Mouse (Mus musculus): ENCODE results near the gene Dusp13. TPM values are rescaled to one million over a fixed set of nuclear protein-coding genes. Genes with fewer than 3 reads are reported as not detected.

The Dusp13 gene
- polyA plus RNA-seq (2012; rRNA removed) (1.5 TPM in 2 replicates), polyA plus RNA-seq (2014; fragmentation: Nextera tagmentation; extraction: Ambion mirVana) (0.55 TPM in 1 of 2 replicates, not detected in the other)

DNA sequence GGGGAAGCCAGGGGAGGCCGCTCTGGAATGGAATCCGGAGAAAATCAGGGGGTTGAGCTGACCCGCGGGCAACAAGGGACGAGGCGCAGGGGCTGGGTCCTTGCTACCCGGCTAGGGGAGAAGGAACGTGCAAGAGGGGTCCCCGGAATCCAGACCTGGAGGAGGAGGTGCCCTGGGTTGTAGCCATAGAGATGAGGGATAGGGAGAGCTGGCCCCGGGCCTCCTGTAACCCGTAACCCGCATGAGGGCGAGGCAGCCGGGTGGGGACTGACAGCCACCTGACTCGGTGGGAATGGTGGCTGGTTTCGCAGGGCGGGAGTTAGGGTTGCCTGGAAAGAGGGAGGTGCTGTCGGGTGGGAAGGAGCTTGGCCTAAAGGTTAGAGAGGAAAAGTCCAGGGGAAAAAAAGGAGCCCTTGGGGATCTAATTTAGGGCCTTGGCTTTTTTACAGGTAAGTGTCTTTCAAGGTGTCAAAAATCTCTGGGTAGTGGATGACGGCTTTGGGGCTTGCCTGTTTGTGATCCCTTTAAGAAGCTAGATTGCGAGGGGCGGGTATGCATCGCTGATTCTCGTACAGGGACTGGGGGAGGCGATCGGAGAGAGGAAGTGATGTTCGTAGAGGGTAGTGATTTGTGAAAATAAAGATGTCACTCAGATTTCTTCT lies at the start of gene Dusp13:
Dusp13 (minus strand) TSS at position 301 of the 662 bp plus-strand sequence.
- peak within 1 kb of the TSS; percentile 82 for H3K9ac ChIP-seq (ENCODE audit: low read depth, low read length, severe bottlenecking)
- peak; percentile 14 for DNase-seq (ENCODE audit: low spot score)
- peak within 1 kb of the TSS; percentile 55 for H3K4me2 ChIP-seq (replicated peaks; ENCODE audit: low read depth, low read length, severe bottlenecking)
- ATAC-seq (ENCODE audit: low FRiP score, low read depth), result peak; percentile 47
- peak within 1 kb of the TSS; percentile 97 for H3K4me3 ChIP-seq (replicated peaks; ENCODE audit: low read length)
- 1% methylated on average over 26 of the region's 26 CpGs for WGBS
- no peaks in the 10 kb centered on the region for H3K36me3 ChIP-seq (ENCODE audit: control insufficient read depth, insufficient read depth, low read length)
- no peak for TF ChIP-seq POLR2A (IDR thresholded peaks at IDR 0.05; ENCODE audit: borderline replicate concordance, extremely low read depth, insufficient read depth, insufficient read length)
- no peaks in the 10 kb centered on the region for H3K9me3 ChIP-seq (ENCODE audit: control insufficient read depth, low read length)
- peaks cover 12% of the 10 kb centered on the region for H3K4me1 ChIP-seq (ENCODE audit: control insufficient read depth, insufficient read depth, low read length)
- peak within 1 kb of the TSS; percentile 73 for H3K27ac ChIP-seq (replicated peaks; ENCODE audit: low read depth, low read length)
- H3K27me3 ChIP-seq (ENCODE audit: control insufficient read depth, insufficient read depth, low read length), result no peaks in the 10 kb centered on the region

DNA sequence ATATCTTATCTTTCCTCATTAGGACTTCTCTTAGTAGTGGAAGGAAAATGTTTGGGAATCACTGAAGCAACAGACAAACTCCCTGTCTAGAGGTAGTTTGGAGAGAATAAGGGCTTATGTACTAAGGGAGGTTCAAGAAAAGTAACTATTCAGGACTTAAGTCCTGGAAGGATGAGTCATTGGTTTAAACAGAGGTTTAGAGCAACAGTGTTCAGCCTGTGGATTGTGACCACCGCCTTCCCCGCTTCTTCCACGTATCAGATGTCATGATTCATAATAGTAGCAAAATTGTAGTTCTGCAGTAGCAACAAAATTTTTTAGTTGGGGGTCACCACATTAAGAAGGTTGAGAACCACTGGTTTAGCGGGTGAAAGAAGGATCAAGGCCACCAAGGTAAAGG lies 49.7 kb upstream of the Dusp13 start:
- Histone ChIP-seq H3K4me3 (replicated peaks; ENCODE audit: low read length) (no peak overlapping the region), H3K4me1 (ENCODE audit: control insufficient read depth, insufficient read depth, low read length) (no peaks in the 10 kb centered on the region), H3K27me3 (ENCODE audit: control insufficient read depth, insufficient read depth, low read length) (no peaks in the 10 kb centered on the region), H3K36me3 (ENCODE audit: control insufficient read depth, insufficient read depth, low read length) (peaks cover 10% of the 10 kb centered on the region; the same call in 1 of the 2 replicates), H3K27ac (replicated peaks; ENCODE audit: low read depth, low read length) (no peak overlapping the region), H3K9ac (ENCODE audit: low read depth, low read length, severe bottlenecking) (no peak overlapping the region), H3K9me3 (ENCODE audit: control insufficient read depth, low read length) (no peaks in the 10 kb centered on the region), H3K4me2 (replicated peaks; ENCODE audit: low read depth, low read length, severe bottlenecking) (no peak overlapping the region)
- ATAC-seq (ENCODE audit: low FRiP score, low read depth) (no peak), DNase-seq (ENCODE audit: low spot score) (no peak)
- 96% methylated on average over 4 of the region's 4 CpGs for WGBS
- TF ChIP-seq POLR2A (IDR thresholded peaks at IDR 0.05; ENCODE audit: borderline replicate concordance, extremely low read depth, insufficient read depth, insufficient read length), result no peak

DNA sequence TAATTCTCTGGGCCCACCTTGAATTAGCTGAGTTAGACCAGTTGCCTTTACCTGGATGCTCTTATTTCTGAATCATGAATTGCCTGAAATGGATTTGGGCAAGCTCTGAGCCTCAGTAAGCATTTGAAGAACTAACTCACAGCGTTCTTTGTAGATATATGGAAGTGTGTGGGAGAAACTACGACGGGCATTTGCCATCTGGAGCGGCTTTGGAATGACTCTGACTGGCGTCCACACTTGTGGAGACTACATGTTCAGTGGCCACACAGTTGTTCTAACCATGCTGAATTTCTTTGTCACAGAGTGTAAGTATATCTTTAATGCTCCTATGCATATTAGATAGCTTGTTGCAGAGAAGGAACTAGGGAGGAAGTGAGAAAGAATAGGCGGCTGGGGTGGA lies 41.3 kb upstream of the Dusp13 start:
- Histone ChIP-seq H3K4me3 (replicated peaks; ENCODE audit: low read length) (no peak overlapping the region), H3K9me3 (ENCODE audit: control insufficient read depth, low read length) (no peaks in the 10 kb centered on the region), H3K27me3 (ENCODE audit: control insufficient read depth, insufficient read depth, low read length) (no peaks in the 10 kb centered on the region), H3K4me2 (replicated peaks; ENCODE audit: low read depth, low read length, severe bottlenecking) (no peak overlapping the region), H3K4me1 (ENCODE audit: control insufficient read depth, insufficient read depth, low read length) (peaks cover 2% of the 10 kb centered on the region; the same call in 1 of the 2 replicates), H3K36me3 (ENCODE audit: control insufficient read depth, insufficient read depth, low read length) (peaks cover 40% of the 10 kb centered on the region), H3K27ac (replicated peaks; ENCODE audit: low read depth, low read length) (no peak overlapping the region), H3K9ac (ENCODE audit: low read depth, low read length, severe bottlenecking) (no peak overlapping the region)
- 94% methylated on average over 6 of the region's 6 CpGs for WGBS
- DNase-seq (ENCODE audit: low spot score) (no peak), ATAC-seq (ENCODE audit: low FRiP score, low read depth) (no peak)
- no peak for TF ChIP-seq POLR2A (IDR thresholded peaks at IDR 0.05; ENCODE audit: borderline replicate concordance, extremely low read depth, insufficient read depth, insufficient read length)

DNA sequence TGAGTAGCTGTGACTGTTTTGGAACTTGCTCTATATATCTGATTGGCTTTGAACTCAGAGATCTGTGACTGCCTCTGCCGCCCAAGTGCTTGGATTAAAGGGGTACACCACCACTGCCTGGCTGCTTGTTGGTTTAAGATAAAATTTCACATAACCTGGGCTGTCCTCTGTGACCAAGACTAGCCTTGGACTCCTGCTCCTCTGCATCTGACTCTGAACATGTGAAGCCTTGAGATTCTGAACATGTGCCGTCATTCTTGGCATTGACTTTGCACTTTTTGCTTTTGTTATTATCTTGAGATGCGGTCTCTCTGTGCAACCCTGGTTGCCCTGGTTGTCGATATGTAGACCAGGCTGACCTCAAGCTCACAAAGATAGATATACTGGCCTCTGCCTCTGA lies 40.7 kb upstream of the Dusp13 start:
- Histone ChIP-seq H3K4me3 (replicated peaks; ENCODE audit: low read length) (no peak overlapping the region), H3K4me1 (ENCODE audit: control insufficient read depth, insufficient read depth, low read length) (peaks cover 2% of the 10 kb centered on the region; the same call in 1 of the 2 replicates), H3K36me3 (ENCODE audit: control insufficient read depth, insufficient read depth, low read length) (peaks cover 41% of the 10 kb centered on the region), H3K27me3 (ENCODE audit: control insufficient read depth, insufficient read depth, low read length) (no peaks in the 10 kb centered on the region), H3K9ac (ENCODE audit: low read depth, low read length, severe bottlenecking) (no peak overlapping the region), H3K9me3 (ENCODE audit: control insufficient read depth, low read length) (no peaks in the 10 kb centered on the region), H3K27ac (replicated peaks; ENCODE audit: low read depth, low read length) (no peak overlapping the region), H3K4me2 (replicated peaks; ENCODE audit: low read depth, low read length, severe bottlenecking) (no peak overlapping the region)
- TF ChIP-seq POLR2A (IDR thresholded peaks at IDR 0.05; ENCODE audit: borderline replicate concordance, extremely low read depth, insufficient read depth, insufficient read length), result no peak
- ATAC-seq (ENCODE audit: low FRiP score, low read depth) (no peak), DNase-seq (ENCODE audit: low spot score) (no peak)
- 96% methylated on average over 4 of the region's 4 CpGs for WGBS

DNA sequence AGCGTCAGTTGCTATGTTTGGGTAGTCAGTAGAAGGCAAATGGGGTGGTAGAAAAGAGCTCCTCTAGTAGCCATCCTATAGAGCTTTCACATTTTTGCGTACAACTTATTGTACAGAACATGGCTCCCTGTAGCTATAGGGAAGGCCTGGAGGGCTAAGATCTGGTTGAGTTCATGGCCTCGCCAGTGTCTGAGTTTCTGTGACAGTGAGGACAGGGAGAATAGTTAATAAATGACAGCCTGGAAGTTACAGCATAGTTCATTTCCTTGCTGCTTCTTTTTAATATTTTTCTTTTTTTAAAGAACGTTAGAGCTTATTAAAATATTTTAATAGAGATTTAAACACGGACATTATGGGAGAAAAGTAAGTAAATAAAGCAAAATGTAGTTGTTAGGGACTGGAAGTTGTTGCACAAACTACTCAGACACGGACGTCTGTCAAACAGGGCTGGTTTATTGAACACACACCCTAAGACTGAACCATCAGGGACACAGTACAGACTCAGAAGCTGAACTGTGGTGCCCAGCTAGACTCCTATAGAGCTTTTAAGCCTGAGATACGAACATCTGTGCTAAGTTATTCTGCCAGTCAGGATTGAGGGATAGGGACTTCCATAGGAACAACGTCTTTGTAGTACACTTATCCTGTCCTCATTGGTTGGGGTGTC lies 39.7 kb upstream of the Dusp13 start:
- Histone ChIP-seq H3K4me2 (replicated peaks; ENCODE audit: low read depth, low read length, severe bottlenecking) (no peak overlapping the region), H3K27me3 (ENCODE audit: control insufficient read depth, insufficient read depth, low read length) (no peaks in the 10 kb centered on the region), H3K4me1 (ENCODE audit: control insufficient read depth, insufficient read depth, low read length) (peaks cover 2% of the 10 kb centered on the region; the same call in 1 of the 2 replicates), H3K4me3 (replicated peaks; ENCODE audit: low read length) (no peak overlapping the region), H3K36me3 (ENCODE audit: control insufficient read depth, insufficient read depth, low read length) (peaks cover 46% of the 10 kb centered on the region), H3K9ac (ENCODE audit: low read depth, low read length, severe bottlenecking) (no peak overlapping the region), H3K27ac (replicated peaks; ENCODE audit: low read depth, low read length) (no peak overlapping the region), H3K9me3 (ENCODE audit: control insufficient read depth, low read length) (no peaks in the 10 kb centered on the region)
- DNase-seq (ENCODE audit: low spot score), result no peak
- no peak for ATAC-seq (ENCODE audit: low FRiP score, low read depth)
- WGBS, result 81% methylated on average over 9 of the region's 9 CpGs
- TF ChIP-seq POLR2A (IDR thresholded peaks at IDR 0.05; ENCODE audit: borderline replicate concordance, extremely low read depth, insufficient read depth, insufficient read length), result no peak

Measured in limb, embryonic 14.5 days (tissue).